Mouse (Mus musculus) MEL (cell line): ENCODE data around the gene Pigl. TPM values are rescaled to one million over a fixed set of nuclear protein-coding genes. Genes with fewer than 3 reads are reported as not detected.

Experiments
- DNase-seq: peaks from one replicate; pipeline ENCODE4 v3.0.0; 2011; ENCODE audit warnings: low read depth, low spot score
- H3K27ac ChIP-seq: 2 replicates; pipeline ENCODE4 v1.5.1; 2012; ENCODE audit warnings: low read depth, mild to moderate bottlenecking, control low read depth, low read length, moderate library complexity; ENCODE audit not compliant: control insufficient read depth
- H3K27me3 ChIP-seq, 2 experiments: fragments of 150-350 bp in 1 of 2; sonication (generic) in 1 of 2; 2 replicates each; pipeline ENCODE4 v1.6.1; 2012; ENCODE audit warnings: low read length in 2 of 2, mild to moderate bottlenecking in 2 of 2, improper control_type of control experiment in 1 of 2, moderate library complexity in 1 of 2; ENCODE audit not compliant: insufficient read depth in 2 of 2, control insufficient read depth in 1 of 2
- H3K36me3 ChIP-seq, 2 experiments: 2 replicates each; pipeline ENCODE4 v1.6.1; 2012 to 2014; ENCODE audit warnings: low read length in 2 of 2, improper control_type of control experiment in 1 of 2, inconsistent platforms in 1 of 2, mild to moderate bottlenecking in 1 of 2; ENCODE audit not compliant: insufficient read depth in 2 of 2, control insufficient read depth in 1 of 2
- H3K4me1 ChIP-seq, 2 experiments: fragments of 150-350 bp in 1 of 2; sonication (generic) in 1 of 2; 2 replicates each; pipeline ENCODE4 v1.6.1; 2012; ENCODE audit warnings: low read length in 2 of 2, improper control_type of control experiment in 1 of 2, mild to moderate bottlenecking in 1 of 2; ENCODE audit not compliant: insufficient read depth in 2 of 2, control insufficient read depth in 1 of 2
- H3K4me3 ChIP-seq, 2 experiments: fragments of 150-350 bp in 1 of 2; sonication (generic) in 1 of 2; 2 replicates each; pipeline ENCODE4 v1.5.1; 2012; ENCODE audit warnings: low read depth in 2 of 2, low read length in 2 of 2, mild to moderate bottlenecking in 2 of 2, moderate library complexity in 2 of 2, control low read depth in 1 of 2, improper control_type of control experiment in 1 of 2; ENCODE audit not compliant: control insufficient read depth in 1 of 2, insufficient read depth in 1 of 2
- H3K79me2 ChIP-seq: 2 replicates; pipeline ENCODE4 v1.6.1; 2012; ENCODE audit warnings: mild to moderate bottlenecking, low read length, moderate library complexity; ENCODE audit not compliant: control insufficient read depth, poor library complexity, insufficient read depth
- H3K9ac ChIP-seq: 2 replicates; pipeline ENCODE4 v1.6.1; 2012; ENCODE audit warnings: low read depth, mild to moderate bottlenecking, control low read depth, low read length, moderate library complexity; ENCODE audit not compliant: control insufficient read depth, poor library complexity, severe bottlenecking
- H3K9me3 ChIP-seq: fragments of 150-350 bp; sonication (generic); replicated peaks from 2 replicates; pipeline ENCODE4 v1.6.1; 2012; ENCODE audit warnings: mild to moderate bottlenecking, low read length, improper control_type of control experiment, moderate library complexity; ENCODE audit not compliant: insufficient read depth
- BHLHE40 ChIP-seq: IDR thresholded peaks from 2 replicates; pipeline ENCODE4 v1.6.1; 2012; ENCODE audit warnings: low read depth, mild to moderate bottlenecking, inconsistent platforms, low read length, improper control_type of control experiment, borderline replicate concordance
- CHD1 ChIP-seq: IDR thresholded peaks from 2 replicates; pipeline ENCODE4 v1.6.1; 2012; ENCODE audit warnings: low read depth, mild to moderate bottlenecking, inconsistent platforms, low read length, improper control_type of control experiment
- CHD2 ChIP-seq: IDR thresholded peaks from 2 replicates; pipeline ENCODE4 v1.6.1; 2011; ENCODE audit warnings: low read length, improper control_type of control experiment
- E2F4 ChIP-seq: IDR thresholded peaks from 2 replicates; pipeline ENCODE4 v1.6.1; 2011; ENCODE audit warnings: low read depth, low read length, improper control_type of control experiment, borderline replicate concordance
- ELF1 ChIP-seq: IDR thresholded peaks from 2 replicates; pipeline ENCODE4 v1.6.1; 2014; ENCODE audit warnings: low read depth, mild to moderate bottlenecking, inconsistent platforms, low read length, improper control_type of control experiment, moderate library complexity
- ETS1 ChIP-seq: IDR thresholded peaks from 2 replicates; pipeline ENCODE4 v1.6.1; 2012; ENCODE audit warnings: low read depth, mild to moderate bottlenecking, inconsistent platforms, low read length, improper control_type of control experiment, moderate library complexity
- HCFC1 ChIP-seq: IDR thresholded peaks from 2 replicates; pipeline ENCODE4 v1.6.1; 2012; ENCODE audit warnings: low read depth, mild to moderate bottlenecking, inconsistent platforms, low read length, improper control_type of control experiment, moderate library complexity
- MAFK ChIP-seq: IDR thresholded peaks from 2 replicates; pipeline ENCODE4 v1.6.1; 2011; ENCODE audit warnings: low read depth, mild to moderate bottlenecking, low read length, improper control_type of control experiment, borderline replicate concordance
- MAX ChIP-seq: IDR thresholded peaks from 2 replicates; pipeline ENCODE4 v1.6.1; 2011; ENCODE audit warnings: low read length, improper control_type of control experiment
- MEF2A ChIP-seq: IDR thresholded peaks from 2 replicates; pipeline ENCODE4 v1.6.1; 2014; ENCODE audit warnings: low read depth, mild to moderate bottlenecking, inconsistent platforms, low read length, improper control_type of control experiment; ENCODE audit not compliant: poor library complexity, insufficient replicate concordance, severe bottlenecking; ENCODE audit errors: extremely low read depth
- MXI1 ChIP-seq: IDR thresholded peaks from 2 replicates; pipeline ENCODE4 v1.6.1; 2011; ENCODE audit warnings: mild to moderate bottlenecking, low read depth, low read length, improper control_type of control experiment
- MYB ChIP-seq: IDR thresholded peaks from 2 replicates; pipeline ENCODE4 v1.6.1; 2011; ENCODE audit warnings: mild to moderate bottlenecking, low read depth, low read length, improper control_type of control experiment
- NELFE ChIP-seq: IDR thresholded peaks from 2 replicates; pipeline ENCODE4 v1.6.1; 2011; ENCODE audit warnings: low read depth, low read length, improper control_type of control experiment
- POLR2A ChIP-seq, 2 experiments: IDR thresholded peaks; 2 replicates each; pipeline ENCODE4 v1.6.1; 2011 to 2012; ENCODE audit warnings: low read length in 2 of 2, mild to moderate bottlenecking in 2 of 2, control low read depth in 1 of 2, improper control_type of control experiment in 1 of 2, low read depth in 1 of 2, moderate library complexity in 1 of 2; ENCODE audit not compliant: control insufficient read depth in 1 of 2, insufficient read depth in 1 of 2, poor library complexity in 1 of 2
- POLR2AphosphoS2 ChIP-seq: IDR thresholded peaks from 2 replicates; pipeline ENCODE4 v1.6.1; 2011; ENCODE audit warnings: low read length, improper control_type of control experiment
- POLR2AphosphoS5 ChIP-seq: IDR thresholded peaks from 2 replicates; pipeline ENCODE4 v1.6.1; 2012; ENCODE audit warnings: low read depth, borderline replicate concordance, mild to moderate bottlenecking, inconsistent platforms, low read length, moderate library complexity, mixed read lengths
- RAD21 ChIP-seq: IDR thresholded peaks from 2 replicates; pipeline ENCODE4 v1.6.1; 2011; ENCODE audit warnings: mild to moderate bottlenecking, low read depth, low read length, improper control_type of control experiment
- SIN3A ChIP-seq: IDR thresholded peaks from 2 replicates; pipeline ENCODE4 v1.6.1; 2012; ENCODE audit warnings: low read length, improper control_type of control experiment, inconsistent platforms
- SMC3 ChIP-seq: IDR thresholded peaks from 2 replicates; pipeline ENCODE4 v1.6.1; 2011; ENCODE audit warnings: low read depth, low read length, improper control_type of control experiment
- TAL1 ChIP-seq: IDR thresholded peaks from 2 replicates; pipeline ENCODE4 v1.6.1; 2012; ENCODE audit warnings: mild to moderate bottlenecking, inconsistent platforms, low read length, moderate library complexity, mixed read lengths
- TBP ChIP-seq: IDR thresholded peaks from 2 replicates; pipeline ENCODE4 v1.8.0; 2011; ENCODE audit warnings: low read depth, low read length, improper control_type of control experiment
- TCF12 ChIP-seq: IDR thresholded peaks from 2 replicates; pipeline ENCODE4 v1.6.1; 2014; ENCODE audit warnings: low read depth, mild to moderate bottlenecking, inconsistent platforms, low read length, improper control_type of control experiment, moderate library complexity
- USF2 ChIP-seq, 2 experiments: IDR thresholded peaks; 2 replicates each; pipeline ENCODE4 v1.6.1; 2011 to 2012; ENCODE audit warnings: improper control_type of control experiment in 2 of 2, low read length in 2 of 2, borderline replicate concordance in 1 of 2, inconsistent platforms in 1 of 2, low read depth in 1 of 2, mild to moderate bottlenecking in 1 of 2; ENCODE audit not compliant: insufficient read depth in 1 of 2
- ZC3H11A ChIP-seq: IDR thresholded peaks from 2 replicates; pipeline ENCODE4 v1.6.1; 2012; ENCODE audit warnings: low read depth, mild to moderate bottlenecking, inconsistent platforms, low read length, improper control_type of control experiment
- ZKSCAN1 ChIP-seq: IDR thresholded peaks from 2 replicates; pipeline ENCODE4 v1.6.1; 2012; ENCODE audit warnings: low read depth, mild to moderate bottlenecking, inconsistent platforms, low read length, improper control_type of control experiment, moderate library complexity
- ZMIZ1 ChIP-seq: IDR thresholded peaks from 2 replicates; pipeline ENCODE4 v1.6.1; 2012; ENCODE audit warnings: low read depth, mild to moderate bottlenecking, inconsistent platforms, low read length, improper control_type of control experiment, moderate library complexity
- ZNF384 ChIP-seq: IDR thresholded peaks from 2 replicates; pipeline ENCODE4 v1.6.1; 2012; ENCODE audit warnings: low read depth, mild to moderate bottlenecking, inconsistent platforms, low read length, improper control_type of control experiment
- polyA plus RNA-seq, 2 experiments: library from polyadenylated mRNA; stranded (reverse) in 1 of 2; unstranded in 1 of 2; fragments of >175 nt in 1 of 2; fragments of >200 nt in 1 of 2; gene quantifications; 2 replicates each; pipeline versions ENCODE4 v1.2.1 to v1.2.4; 2012; ENCODE audit warnings: low replicate concordance in 2 of 2, low read depth in 1 of 2; ENCODE audit not compliant: insufficient read length in 2 of 2, insufficient read depth in 1 of 2, missing spikeins in 1 of 2
- total RNA-seq: library from RNA; depleted of rRNA; stranded (reverse); fragments of 300-350 nt; gene quantifications from 2 replicates; pipeline ENCODE4 v1.2.3, GENCODE M21; 2012

Pigl gene
- total and polyA plus RNA-seq, 3 experiments: 2.0 to 4.1 TPM; not detected in 1

DNA sequence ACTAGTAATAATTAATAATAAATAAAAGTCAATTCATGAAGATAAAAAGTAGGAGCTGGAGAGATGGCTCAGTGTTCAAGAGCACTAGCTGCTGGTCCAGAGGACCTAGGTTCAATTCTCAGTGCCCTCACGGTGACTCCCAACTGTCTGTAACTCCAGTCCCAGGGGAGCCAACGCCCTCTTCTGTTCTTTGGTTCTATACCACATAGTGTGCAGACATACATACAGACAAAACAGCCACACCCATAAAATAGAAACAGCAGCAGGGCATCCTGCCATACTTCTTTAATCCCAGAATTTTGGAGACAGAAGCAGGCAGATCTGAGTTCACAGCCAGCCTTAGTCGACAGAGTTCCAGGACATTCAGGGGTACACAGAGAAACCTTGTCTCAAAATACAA lies 85.7 kb downstream of the Pigl start:
- TF ChIP-seq ELF1: no peak
- TF ChIP-seq NELFE: no peak
- no peak for TF ChIP-seq TBP
- no peak for TF ChIP-seq CHD2
- no peak for TF ChIP-seq E2F4
- TF ChIP-seq TCF12: 0 out of 2 replicates have a peak, but pooled peaks have one; percentile 12
- TF ChIP-seq ZMIZ1: no peak
- no peak for TF ChIP-seq ZNF384
- TF ChIP-seq POLR2AphosphoS5: no peak
- no peak for TF ChIP-seq ZC3H11A
- peak; percentile 19; the same call in 1 of the 2 replicates for TF ChIP-seq SIN3A
- no peak for TF ChIP-seq USF2 (IDR thresholded peaks at IDR 0.05; ENCODE audit: borderline replicate concordance in 1 of 2, insufficient read depth in 1 of 2, low read depth in 1 of 2, low read length in 2 of 2)
- 0 out of 2 replicates have a peak, but pooled peaks have one; percentile 23 for TF ChIP-seq MXI1
- TF ChIP-seq TAL1: no peak
- no peak for TF ChIP-seq MYB
- TF ChIP-seq SMC3: no peak
- TF ChIP-seq HCFC1: no peak
- no peak for TF ChIP-seq MAFK
- no peak for TF ChIP-seq CHD1
- TF ChIP-seq MAX: no peak
- no peak for TF ChIP-seq BHLHE40
- TF ChIP-seq ETS1: no peak
- TF ChIP-seq POLR2A (IDR thresholded peaks at IDR 0.05; ENCODE audit: control insufficient read depth in 1 of 2, insufficient read depth in 1 of 2, low read depth in 1 of 2, low read length in 2 of 2, poor library complexity in 1 of 2): no peak
- no peak for TF ChIP-seq POLR2AphosphoS2
- no peak for TF ChIP-seq ZKSCAN1
- no peak for TF ChIP-seq MEF2A
- TF ChIP-seq RAD21: no peak
- H3K9ac ChIP-seq: no peak overlapping the region
- H3K27me3 ChIP-seq: no peaks in the 10 kb centered on the region
- no peak overlapping the region for H3K27ac ChIP-seq
- H3K9me3 ChIP-seq: no peaks in the 10 kb centered on the region
- DNase-seq: peak; percentile 50
- H3K4me3 ChIP-seq: no peak overlapping the region
- peaks cover 0 to 7% of the 10 kb centered on the region in 2 experiments; a peak in 2 of 4 replicates for H3K36me3 ChIP-seq
- peaks cover 6% of the 10 kb centered on the region for H3K79me2 ChIP-seq
- H3K4me1 ChIP-seq: peaks cover 6 to 7% of the 10 kb centered on the region in 2 experiments
